Mouse (Mus musculus): ENCODE measurements around the gene Olfr434. TPM values are rescaled to one million over a fixed set of nuclear protein-coding genes. Genes with fewer than 3 reads are reported as not detected.
"Not testable (repeated sequence)": the region's sequence is repeated elsewhere in the genome, so short reads cannot be mapped to it uniquely, and the experiment has no call there.

The Olfr434 gene
- not detected in 2 replicates for polyA plus RNA-seq (2015; fragmentation: Nextera tagmentation; extraction: Ambion mirVana)

- not testable (repeated sequence) for H3K36me3 ChIP-seq (ENCODE audit: control insufficient read depth, insufficient read depth, low read length); H3K4me1 ChIP-seq (ENCODE audit: control insufficient read depth, insufficient read depth, low read depth, low read length); H3K4me2 ChIP-seq (ENCODE audit: low read length); H3K9ac ChIP-seq (ENCODE audit: low read depth, low read length); ATAC-seq; H3K9me3 ChIP-seq (ENCODE audit: control insufficient read depth, low read length); H3K27me3 ChIP-seq (replicated peaks; ENCODE audit: control insufficient read depth, insufficient read depth, low read length); H3K4me3 ChIP-seq (ENCODE audit: low read length); H3K27ac ChIP-seq (ENCODE audit: low read depth, low read length)
These were observed at the start of gene Olfr434 for GRCm38 (mm10) chr6:43212873-43213272. TSS of gene Olfr434 (plus strand) at chr6:43213021.

GRCm38 (mm10) chr6:43167246-43167645 lies 45.6 kb upstream of the Olfr434 start:
- WGBS: 89% methylated on average over 4 of the region's 4 CpGs
- Histone ChIP-seq H3K4me3 (ENCODE audit: low read length) (no peak overlapping the region), H3K4me1 (ENCODE audit: control insufficient read depth, insufficient read depth, low read depth, low read length) (no peaks in the 10 kb centered on the region), H3K4me2 (ENCODE audit: low read length) (no peak overlapping the region), H3K27ac (ENCODE audit: low read depth, low read length) (no peak overlapping the region), H3K9me3 (ENCODE audit: control insufficient read depth, low read length) (no peaks in the 10 kb centered on the region), H3K36me3 (ENCODE audit: control insufficient read depth, insufficient read depth, low read length) (no peaks in the 10 kb centered on the region), H3K27me3 (replicated peaks; ENCODE audit: control insufficient read depth, insufficient read depth, low read length) (no peaks in the 10 kb centered on the region), H3K9ac (ENCODE audit: low read depth, low read length) (no peak overlapping the region)
- ATAC-seq: no peak

DNA sequence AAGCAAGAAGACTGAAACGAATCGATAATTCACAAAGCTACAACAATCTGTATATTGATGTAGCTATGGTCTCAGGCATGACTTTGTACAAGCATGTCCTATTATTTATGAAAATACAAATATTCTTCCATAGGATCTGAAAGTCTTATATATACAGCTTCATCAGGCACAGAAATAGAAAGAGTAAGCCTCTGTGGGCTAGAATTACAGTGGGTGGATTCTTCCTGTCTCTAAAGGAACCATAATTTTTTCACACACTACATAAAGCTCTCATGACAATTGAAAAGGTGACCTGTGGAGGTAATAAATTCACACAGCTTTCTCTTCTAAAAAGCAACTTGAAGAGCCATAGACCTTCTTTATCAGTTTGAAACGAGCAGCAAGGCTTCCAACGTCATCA lies 41.0 kb upstream of the Olfr434 start, which contains the start of gene Olfr13:
TSS of gene Olfr13 (plus strand) at position 301 of the 400 bp plus-strand sequence.
- no peaks in the 10 kb centered on the region for H3K27me3 ChIP-seq (replicated peaks; ENCODE audit: control insufficient read depth, insufficient read depth, low read length)
- no peak within 1 kb of the TSS for H3K4me3 ChIP-seq (ENCODE audit: low read length)
- no peak within 1 kb of the TSS for H3K4me2 ChIP-seq (ENCODE audit: low read length)
- no peak for ATAC-seq
- WGBS: 79% methylated on average over 4 of the region's 4 CpGs
- H3K36me3 ChIP-seq (ENCODE audit: control insufficient read depth, insufficient read depth, low read length): no peaks in the 10 kb centered on the region
- no peaks in the 10 kb centered on the region for H3K4me1 ChIP-seq (ENCODE audit: control insufficient read depth, insufficient read depth, low read depth, low read length)
- H3K9me3 ChIP-seq (ENCODE audit: control insufficient read depth, low read length): no peaks in the 10 kb centered on the region
- H3K9ac ChIP-seq (ENCODE audit: low read depth, low read length): no peak within 1 kb of the TSS
- H3K27ac ChIP-seq (ENCODE audit: low read depth, low read length): no peak within 1 kb of the TSS

DNA sequence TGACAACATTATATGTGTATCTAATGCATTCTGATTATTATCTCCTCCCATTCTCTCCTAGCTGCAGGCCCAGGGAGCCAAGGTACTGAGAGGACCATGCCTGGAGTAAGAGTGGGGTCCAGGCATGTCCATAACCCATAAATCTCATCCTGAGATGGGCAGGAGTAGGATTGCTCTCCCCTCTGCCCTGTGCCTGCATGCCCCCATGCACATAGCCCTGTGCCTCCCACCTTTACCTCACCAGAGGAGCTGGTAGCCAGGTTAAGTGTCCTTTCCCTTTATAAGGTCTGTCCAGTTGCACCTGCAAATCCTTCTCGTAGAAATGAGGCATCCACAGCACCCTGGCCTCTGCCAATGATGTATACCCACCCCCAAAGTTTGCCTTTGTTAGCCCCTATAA lies 34.7 kb upstream of the Olfr434 start:
- H3K36me3 ChIP-seq (ENCODE audit: control insufficient read depth, insufficient read depth, low read length): no peaks in the 10 kb centered on the region
- no peak overlapping the region for H3K9ac ChIP-seq (ENCODE audit: low read depth, low read length)
- no peak overlapping the region for H3K4me2 ChIP-seq (ENCODE audit: low read length)
- H3K9me3 ChIP-seq (ENCODE audit: control insufficient read depth, low read length): no peaks in the 10 kb centered on the region
- H3K27me3 ChIP-seq (replicated peaks; ENCODE audit: control insufficient read depth, insufficient read depth, low read length): no peaks in the 10 kb centered on the region
- peak; percentile 52; the same call in 1 of the 2 replicates for ATAC-seq
- no peak overlapping the region for H3K27ac ChIP-seq (ENCODE audit: low read depth, low read length)
- no peak overlapping the region for H3K4me3 ChIP-seq (ENCODE audit: low read length)
- no peaks in the 10 kb centered on the region; the same call in none of the 2 replicates for H3K4me1 ChIP-seq (ENCODE audit: control insufficient read depth, insufficient read depth, low read depth, low read length)
- WGBS: 65% methylated on average over 1 of the region's 1 CpGs

DNA sequence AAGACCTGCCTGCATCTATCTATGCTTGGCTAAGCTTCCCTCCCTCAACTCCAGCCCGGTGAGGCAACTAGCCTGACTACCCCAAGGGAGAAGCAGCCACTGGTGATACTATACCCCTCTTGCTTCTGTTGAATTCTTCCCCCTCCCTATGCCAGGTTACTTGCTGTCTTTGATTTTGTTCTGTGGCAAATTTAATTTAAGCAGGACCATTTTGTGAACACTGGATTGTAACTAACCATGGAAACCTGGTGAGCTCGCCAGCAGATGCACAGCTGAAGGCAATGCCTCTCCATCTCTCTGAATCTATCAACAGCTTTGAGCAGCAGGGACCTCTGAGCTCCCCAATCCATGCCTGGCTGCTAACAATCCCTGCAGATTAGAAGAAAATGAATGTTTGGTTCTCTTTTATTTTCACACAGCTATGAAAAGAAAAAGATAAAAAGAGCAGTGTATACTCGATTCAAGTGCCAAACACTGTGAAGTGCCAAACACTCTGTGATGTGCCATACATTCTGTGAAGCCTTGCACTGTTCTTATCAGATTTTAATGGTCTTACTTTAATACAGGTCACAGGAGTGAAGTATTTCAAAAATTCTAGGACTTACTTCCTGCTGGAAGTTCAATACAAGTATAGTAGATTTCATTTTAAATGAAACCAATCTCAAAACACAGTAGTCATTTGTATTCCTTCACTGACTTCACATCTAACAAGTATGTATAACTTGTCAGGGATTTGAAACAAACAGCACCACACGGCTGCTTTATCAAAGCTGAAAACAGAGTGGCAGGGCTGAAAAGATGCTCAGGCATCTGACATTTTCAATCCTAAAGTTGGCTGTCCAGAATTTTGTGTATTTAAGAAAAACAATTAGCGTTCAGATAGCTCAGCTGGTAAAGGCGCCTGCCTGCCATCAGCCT lies 34.0 kb upstream of the Olfr434 start:
- Histone ChIP-seq H3K27ac (ENCODE audit: low read depth, low read length) (no peak overlapping the region), H3K9ac (ENCODE audit: low read depth, low read length) (no peak overlapping the region), H3K4me2 (ENCODE audit: low read length) (no peak overlapping the region), H3K36me3 (ENCODE audit: control insufficient read depth, insufficient read depth, low read length) (no peaks in the 10 kb centered on the region), H3K27me3 (replicated peaks; ENCODE audit: control insufficient read depth, insufficient read depth, low read length) (no peaks in the 10 kb centered on the region), H3K4me1 (ENCODE audit: control insufficient read depth, insufficient read depth, low read depth, low read length) (no peaks in the 10 kb centered on the region; the same call in none of the 2 replicates), H3K9me3 (ENCODE audit: control insufficient read depth, low read length) (no peaks in the 10 kb centered on the region), H3K4me3 (ENCODE audit: low read length) (no peak overlapping the region)
- ATAC-seq: peak; percentile 87
- 41% methylated on average over 6 of the region's 6 CpGs for WGBS

DNA sequence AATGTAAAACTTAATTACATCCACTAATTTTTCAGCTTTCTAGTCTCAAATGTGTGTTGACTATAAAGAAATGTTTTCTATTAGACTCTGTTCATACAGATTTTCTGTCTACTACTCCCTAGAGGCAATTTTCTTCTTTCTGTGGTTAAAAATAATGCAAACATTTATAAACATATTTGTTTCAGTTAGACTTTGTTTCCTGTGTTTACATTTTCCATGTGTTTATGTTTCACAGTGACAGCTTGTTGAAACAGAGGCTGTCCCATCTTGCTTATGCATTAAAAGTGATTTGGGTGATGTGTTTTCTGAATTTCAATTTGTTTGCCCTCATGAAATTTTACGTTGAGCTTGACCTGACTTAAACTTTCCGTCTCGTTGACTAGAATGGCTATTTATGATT lies 21.8 kb upstream of the Olfr434 start:
- Histone ChIP-seq H3K9me3 (ENCODE audit: control insufficient read depth, low read length) (no peaks in the 10 kb centered on the region), H3K27ac (ENCODE audit: low read depth, low read length) (no peak overlapping the region), H3K4me2 (ENCODE audit: low read length) (no peak overlapping the region), H3K36me3 (ENCODE audit: control insufficient read depth, insufficient read depth, low read length) (no peaks in the 10 kb centered on the region), H3K4me3 (ENCODE audit: low read length) (no peak overlapping the region), H3K9ac (ENCODE audit: low read depth, low read length) (no peak overlapping the region), H3K27me3 (replicated peaks; ENCODE audit: control insufficient read depth, insufficient read depth, low read length) (no peaks in the 10 kb centered on the region), H3K4me1 (ENCODE audit: control insufficient read depth, insufficient read depth, low read depth, low read length) (no peaks in the 10 kb centered on the region)
- no peak for ATAC-seq
- WGBS: 81% methylated on average over 3 of the region's 3 CpGs

DNA sequence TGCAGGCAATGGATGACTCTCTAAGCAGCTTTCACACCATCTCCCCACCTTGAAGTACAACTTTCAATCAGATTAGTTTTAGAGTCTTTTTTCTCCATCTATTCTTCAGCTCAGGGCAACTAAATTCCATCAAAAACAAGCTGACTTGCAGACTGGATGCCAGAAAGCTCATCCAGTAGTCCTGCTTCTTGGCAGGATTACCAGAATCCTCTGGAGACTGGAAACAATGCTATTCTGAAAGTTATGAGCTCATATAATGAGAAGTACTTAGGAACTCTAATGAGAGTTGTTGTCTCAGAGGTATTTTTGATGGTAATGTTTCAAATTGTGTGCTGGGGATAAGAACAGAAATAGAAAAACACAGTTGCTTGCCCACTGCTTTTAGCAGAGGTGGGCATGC lies 16.0 kb upstream of the Olfr434 start, which contains the start of gene Olfr435:
TSS of gene Olfr435 (plus strand) at position 366 of the 400 bp plus-strand sequence.
- Histone ChIP-seq H3K27ac (ENCODE audit: low read depth, low read length) (no peak within 1 kb of the TSS), H3K36me3 (ENCODE audit: control insufficient read depth, insufficient read depth, low read length) (no peaks in the 10 kb centered on the region), H3K4me3 (ENCODE audit: low read length) (no peak within 1 kb of the TSS), H3K9me3 (ENCODE audit: control insufficient read depth, low read length) (no peaks in the 10 kb centered on the region), H3K27me3 (replicated peaks; ENCODE audit: control insufficient read depth, insufficient read depth, low read length) (no peaks in the 10 kb centered on the region), H3K9ac (ENCODE audit: low read depth, low read length) (no peak within 1 kb of the TSS), H3K4me1 (ENCODE audit: control insufficient read depth, insufficient read depth, low read depth, low read length) (no peaks in the 10 kb centered on the region), H3K4me2 (ENCODE audit: low read length) (no peak within 1 kb of the TSS)
- no peak for ATAC-seq

DNA sequence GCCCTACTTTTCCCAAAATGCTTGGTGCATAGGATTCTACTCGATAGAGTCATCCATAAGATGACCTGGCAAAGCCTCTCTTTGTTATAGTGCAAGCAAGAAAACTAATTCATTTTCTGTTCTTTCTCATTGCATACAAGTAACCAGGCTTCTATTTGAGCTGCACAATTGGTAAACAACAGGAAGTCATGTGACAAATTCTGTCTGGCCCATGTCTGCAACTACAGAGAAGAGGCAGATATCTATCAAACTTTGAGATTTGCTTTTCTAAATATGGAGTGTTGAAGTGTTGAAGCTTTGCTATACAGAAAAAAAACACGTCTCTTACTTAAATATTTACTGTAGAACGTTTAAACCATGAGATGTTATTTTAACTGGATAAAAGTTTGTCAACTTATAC lies 14.7 kb upstream of the Olfr434 start:
- Histone ChIP-seq H3K9ac (ENCODE audit: low read depth, low read length) (no peak overlapping the region), H3K27me3 (replicated peaks; ENCODE audit: control insufficient read depth, insufficient read depth, low read length) (no peaks in the 10 kb centered on the region), H3K4me1 (ENCODE audit: control insufficient read depth, insufficient read depth, low read depth, low read length) (no peaks in the 10 kb centered on the region), H3K4me3 (ENCODE audit: low read length) (no peak overlapping the region), H3K27ac (ENCODE audit: low read depth, low read length) (no peak overlapping the region), H3K36me3 (ENCODE audit: control insufficient read depth, insufficient read depth, low read length) (no peaks in the 10 kb centered on the region), H3K4me2 (ENCODE audit: low read length) (no peak overlapping the region), H3K9me3 (ENCODE audit: control insufficient read depth, low read length) (no peaks in the 10 kb centered on the region)
- WGBS: 88% methylated on average over 3 of the region's 3 CpGs
- ATAC-seq: no peak

- no peaks in the 10 kb centered on the region for H3K27me3 ChIP-seq (replicated peaks; ENCODE audit: control insufficient read depth, insufficient read depth, low read length)
- H3K4me1 ChIP-seq (ENCODE audit: control insufficient read depth, insufficient read depth, low read depth, low read length): no peaks in the 10 kb centered on the region
- no peak overlapping the region for H3K27ac ChIP-seq (ENCODE audit: low read depth, low read length)
- no peaks in the 10 kb centered on the region for H3K36me3 ChIP-seq (ENCODE audit: control insufficient read depth, insufficient read depth, low read length)
- H3K4me2 ChIP-seq (ENCODE audit: low read length): no peak overlapping the region
- H3K9ac ChIP-seq (ENCODE audit: low read depth, low read length): no peak overlapping the region
- no peak overlapping the region for H3K4me3 ChIP-seq (ENCODE audit: low read length)
- no peak for ATAC-seq
- H3K9me3 ChIP-seq (ENCODE audit: control insufficient read depth, low read length): no peaks in the 10 kb centered on the region
These were observed 10.0 kb upstream of the Olfr434 start for GRCm38 (mm10) chr6:43202786-43203185.
